Mouse (Mus musculus) kidney, adult 18-20 months (tissue): ENCODE measurements at regions not wholly inside any gene's neighbourhood (a gene's known extent, or its start where the extent isn't known, plus 50 kb on each side); places are given as distances from the start of the nearest gene placed in this dataset.
"Not testable (repeated sequence)": the region's sequence is repeated elsewhere in the genome, so short reads cannot be mapped to it uniquely, and the experiment has no call there.

Experiments used
- DNase-seq: peaks from one replicate; pipeline ENCODE4 v3.0.0; 2021

GRCm38 (mm10) chr3:128413481-128413880 is 517.4 kb upstream of the Fam241a start:
- DNase-seq = no peak

DNA sequence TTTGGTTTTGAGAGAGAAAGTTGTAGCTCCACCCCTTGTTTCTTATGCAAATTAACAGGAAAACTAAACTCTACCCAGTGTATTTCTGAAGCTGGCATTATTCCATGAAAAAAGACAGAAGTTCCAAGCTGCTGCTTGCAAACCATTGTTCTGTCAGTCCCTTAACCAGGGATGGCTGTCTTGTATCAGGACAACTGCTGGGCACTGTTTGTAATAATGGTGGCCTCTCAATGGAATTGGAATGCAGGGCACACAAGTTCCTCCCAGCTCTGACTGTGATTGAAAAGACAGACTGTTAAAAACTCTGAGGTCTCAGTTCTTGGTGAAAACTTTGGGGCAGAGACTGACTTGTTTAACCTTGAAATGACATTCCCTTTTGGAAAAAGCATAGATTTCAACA is 516.0 kb upstream of the Fam241a start:
- no peak for DNase-seq

DNA sequence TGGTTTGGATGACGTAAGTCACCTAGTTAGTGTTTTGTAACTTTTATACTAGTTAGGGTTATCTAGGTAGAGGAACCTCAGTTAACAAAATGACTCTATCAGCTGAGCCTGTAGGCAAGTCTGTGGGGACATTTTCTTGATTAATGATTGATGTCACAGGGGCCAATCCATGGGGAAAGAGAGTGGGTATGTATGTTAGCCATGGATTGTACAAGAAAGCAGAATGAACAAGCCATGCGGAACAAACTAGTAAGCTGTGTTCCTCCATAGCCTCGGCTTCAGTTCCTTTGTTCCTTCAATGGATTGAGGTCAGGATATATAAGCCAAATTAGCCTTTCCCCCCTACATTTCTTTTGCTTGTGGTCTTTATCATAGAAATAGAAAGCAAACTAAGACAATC is 498.7 kb upstream of the Fam241a start:
- no peak for DNase-seq

- no peak for DNase-seq
Measured at GRCm38 (mm10) chr3:128380579-128380978, 484.5 kb upstream of the Fam241a start.

DNA sequence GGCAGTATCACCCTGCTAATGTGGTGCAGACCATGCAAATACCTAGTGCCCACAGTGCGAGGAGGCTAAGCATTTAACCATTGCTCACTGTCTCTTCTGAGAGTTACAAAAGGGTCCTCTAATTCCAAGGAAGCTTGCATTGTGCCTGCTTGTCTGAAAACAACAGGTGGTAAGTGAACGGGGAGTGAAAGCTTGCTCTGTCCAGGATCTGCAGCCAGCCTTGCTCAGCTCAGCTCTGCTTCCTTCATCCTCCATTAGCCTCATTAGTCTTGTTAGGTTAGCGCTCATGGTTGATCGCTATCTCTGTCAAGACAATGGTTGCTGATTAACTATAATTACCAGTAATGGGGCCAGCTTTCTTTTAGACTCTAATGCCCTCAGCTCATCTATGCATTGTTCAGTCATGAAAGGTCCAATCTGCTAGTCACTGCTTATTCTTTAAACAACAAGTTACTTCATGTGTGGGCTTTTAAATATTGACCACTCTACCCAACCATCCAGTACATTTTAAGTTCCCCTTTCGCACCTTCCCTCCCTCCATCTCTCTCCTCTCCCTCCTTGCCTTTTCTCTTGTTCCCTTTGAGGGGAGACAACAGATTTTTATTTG is 473.5 kb upstream of the Fam241a start:
- no peak for DNase-seq

- no peak for DNase-seq
Measured at GRCm38 (mm10) chr3:128362310-128362709, 466.2 kb upstream of the Fam241a start.

- not testable (repeated sequence) for DNase-seq
Measured at GRCm38 (mm10) chr3:128349123-128349522, 453.0 kb upstream of the Fam241a start.

DNA sequence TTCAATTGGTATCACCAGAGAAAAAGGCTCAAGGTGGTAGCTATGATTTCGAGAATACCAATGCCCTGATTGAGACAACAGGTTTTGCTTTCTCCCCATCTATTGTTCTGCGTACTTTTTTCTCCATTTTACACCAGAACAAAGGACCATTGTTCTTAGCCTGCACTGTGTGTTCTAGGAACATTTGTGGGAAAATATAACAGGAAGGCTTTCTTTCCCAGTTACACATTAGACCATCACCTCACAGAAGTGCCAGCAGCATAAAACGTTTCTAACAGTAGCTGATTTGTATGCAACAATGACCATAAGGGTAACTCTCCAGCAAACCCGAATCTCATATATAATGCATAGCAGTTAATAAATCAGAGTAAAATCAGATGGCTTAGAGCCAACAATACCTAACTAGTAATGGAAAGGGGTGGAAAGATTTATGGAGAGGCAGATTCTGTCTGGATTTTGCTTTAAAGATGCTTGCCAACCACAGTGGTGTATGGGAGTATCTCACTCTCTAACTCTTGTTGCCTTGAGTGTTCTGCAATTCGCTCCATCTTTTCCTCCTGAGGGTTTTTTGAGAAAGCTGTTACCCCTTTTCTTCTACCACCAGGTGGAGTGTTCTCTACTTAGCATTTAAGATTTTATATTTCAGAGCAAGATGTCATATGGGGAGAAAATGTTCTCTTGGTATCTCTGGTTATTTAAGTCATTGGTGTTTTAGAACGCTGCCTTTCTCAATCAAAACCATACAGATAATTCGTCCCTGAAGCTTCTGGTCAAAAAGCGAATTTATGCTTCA is 451.9 kb upstream of the Fam241a start:
- no peak for DNase-seq

DNA sequence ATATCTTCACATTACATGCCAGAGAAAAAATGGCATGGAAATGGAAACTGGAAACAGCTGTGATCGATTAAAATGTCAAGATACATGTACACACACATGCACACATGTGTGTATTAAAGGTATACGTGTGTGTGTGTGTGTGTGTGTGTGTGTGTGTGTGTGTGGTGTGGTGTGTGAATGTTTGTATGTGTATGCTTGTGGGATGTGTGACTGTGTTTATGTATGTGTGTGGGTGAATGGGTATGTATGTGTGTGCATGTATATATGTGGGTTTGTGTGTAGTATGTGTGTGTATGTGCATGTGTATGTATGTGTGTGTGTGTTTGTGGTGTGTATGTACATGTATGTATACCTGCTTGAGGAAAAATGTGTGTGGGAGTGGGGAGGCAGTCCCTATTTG is 441.4 kb upstream of the Fam241a start:
- DNase-seq = no peak

GRCm38 (mm10) chr3:128337031-128337430 is 440.9 kb upstream of the Fam241a start:
- peak; percentile 72 for DNase-seq

GRCm38 (mm10) chr3:128327677-128328076 is 431.6 kb upstream of the Fam241a start:
- no peak for DNase-seq

DNA sequence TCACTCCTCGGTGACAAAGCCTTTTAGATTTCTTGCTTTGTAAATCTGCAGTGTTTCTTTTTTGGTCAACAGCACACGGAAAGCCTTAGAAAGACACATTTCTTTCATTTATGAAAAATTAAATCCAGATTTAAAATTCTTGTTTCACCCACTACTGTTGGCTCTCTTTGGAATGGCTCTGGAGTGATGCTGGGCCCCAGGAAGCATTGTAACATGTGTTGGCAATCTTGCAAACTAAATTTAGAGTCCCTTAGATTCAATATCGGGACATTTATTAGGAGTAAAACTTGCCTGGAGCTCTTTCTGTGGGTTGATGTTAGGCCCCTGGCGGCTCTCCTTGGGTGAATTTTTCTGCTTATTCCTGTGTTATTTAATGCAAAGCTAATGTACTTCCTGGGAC is 405.2 kb upstream of the Fam241a start:
- DNase-seq = no peak

GRCm38 (mm10) chr3:128298110-128298509 is 402.0 kb upstream of the Fam241a start:
- DNase-seq = no peak

DNA sequence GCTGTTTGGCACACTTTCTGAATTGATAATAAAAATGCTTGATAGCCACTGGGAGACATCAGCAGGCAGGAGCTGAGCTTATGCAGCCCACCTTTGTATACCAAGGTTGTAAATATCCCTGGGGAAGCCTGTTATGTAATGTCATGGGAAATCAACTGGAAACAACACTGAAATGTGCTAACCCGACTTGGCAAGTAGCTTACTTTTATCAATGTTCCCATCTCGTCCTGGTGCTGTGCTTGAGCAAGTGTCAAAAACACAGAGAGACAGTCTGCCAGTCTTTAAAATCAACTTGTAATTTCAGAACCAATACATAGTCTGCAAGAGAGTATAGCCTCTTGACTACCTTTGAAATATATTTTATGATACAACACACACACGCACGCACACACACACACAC is 391.7 kb upstream of the Fam241a start:
- DNase-seq = no peak

- DNase-seq = no peak
Measured at GRCm38 (mm10) chr3:128285214-128285613, 389.1 kb upstream of the Fam241a start.

DNA sequence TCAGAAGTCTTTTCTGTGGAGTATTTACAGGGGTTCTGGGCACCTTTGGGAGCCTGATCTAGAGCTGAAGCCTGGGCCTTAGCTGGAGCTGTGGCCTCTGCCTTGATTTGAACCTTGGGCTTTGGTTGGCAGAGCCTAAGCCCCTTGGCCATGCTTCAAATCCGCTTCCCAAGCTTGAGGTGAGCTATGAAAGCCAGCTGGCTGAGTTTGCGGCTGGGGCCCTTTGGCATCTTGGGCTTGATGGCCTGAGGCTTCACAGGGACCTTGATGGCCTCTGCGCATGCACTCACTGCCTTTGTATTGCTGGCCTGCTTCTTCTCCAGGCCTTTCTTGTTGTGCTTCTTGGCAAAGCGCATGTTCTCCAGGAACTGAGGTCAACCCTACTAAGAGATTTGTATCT is 384.5 kb upstream of the Fam241a start:
- no peak for DNase-seq

DNA sequence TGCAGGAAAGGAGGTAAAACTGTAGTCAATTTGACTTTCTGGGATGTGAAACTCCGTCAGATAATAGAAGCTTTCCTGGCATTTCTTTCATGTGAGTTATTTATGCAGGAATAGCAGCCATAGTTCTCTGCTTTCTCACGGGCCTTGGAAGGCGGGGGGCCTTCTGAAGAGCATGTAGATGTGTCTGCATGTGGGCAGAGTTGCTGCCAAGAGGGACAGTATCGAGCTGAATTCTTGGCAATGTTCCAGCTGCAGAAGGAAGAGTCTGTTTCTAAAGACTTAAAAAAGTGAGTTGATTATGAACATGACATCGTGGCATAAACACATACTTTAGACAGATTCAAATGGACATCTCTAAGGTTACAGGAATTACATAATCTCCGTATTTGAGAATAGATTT is 374.5 kb upstream of the Fam241a start:
- no peak for DNase-seq

DNA sequence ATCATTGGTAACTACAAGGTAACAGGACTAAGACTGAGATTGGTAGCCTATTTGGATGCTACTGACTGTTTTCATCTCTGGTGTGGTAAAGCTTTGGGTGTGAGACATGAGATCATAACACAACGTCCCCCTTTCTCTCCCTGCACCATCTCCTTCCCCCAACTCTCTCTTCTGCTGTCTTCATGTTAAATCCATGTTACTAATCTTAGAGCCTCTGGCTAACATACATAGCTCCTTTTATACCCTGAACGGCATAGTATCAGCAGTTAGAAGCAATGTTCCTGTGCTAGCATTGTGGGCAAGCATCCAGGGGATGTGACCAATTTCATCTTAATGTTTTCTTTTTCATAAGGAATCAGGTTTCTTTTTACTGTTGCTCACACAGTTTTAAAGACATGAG is 365.1 kb upstream of the Fam241a start:
- DNase-seq = no peak

- no peak for DNase-seq
Measured at GRCm38 (mm10) chr3:128247816-128248215, 351.7 kb upstream of the Fam241a start.

DNA sequence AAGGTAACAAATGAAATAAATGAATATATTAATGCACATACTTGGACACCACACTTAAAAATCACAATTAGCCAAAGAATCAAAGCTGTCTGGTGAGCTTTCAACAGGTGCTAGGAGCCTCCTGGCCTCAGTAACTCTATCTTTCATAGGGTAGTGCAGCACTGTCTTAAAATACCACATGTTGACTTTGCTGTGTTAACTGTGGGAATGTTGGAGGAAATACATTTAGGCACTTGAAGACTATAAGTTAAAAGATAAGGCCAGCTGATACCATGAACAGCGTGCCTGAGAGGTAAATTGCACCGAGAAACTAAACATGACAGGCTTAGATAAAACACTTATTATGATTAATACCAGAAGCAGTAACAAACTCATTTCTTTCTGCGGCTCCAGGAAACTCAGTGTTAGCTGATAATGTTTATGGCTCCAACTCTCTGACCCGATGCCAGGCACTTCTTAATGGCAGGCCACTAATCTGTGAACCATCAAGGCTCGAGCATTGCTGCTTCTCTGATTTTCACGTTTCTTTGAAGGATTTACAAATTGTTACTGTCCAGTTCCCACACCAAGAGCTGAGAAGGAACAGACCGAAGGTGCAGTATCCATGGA is 343.8 kb upstream of the Fam241a start:
- DNase-seq = no peak

DNA sequence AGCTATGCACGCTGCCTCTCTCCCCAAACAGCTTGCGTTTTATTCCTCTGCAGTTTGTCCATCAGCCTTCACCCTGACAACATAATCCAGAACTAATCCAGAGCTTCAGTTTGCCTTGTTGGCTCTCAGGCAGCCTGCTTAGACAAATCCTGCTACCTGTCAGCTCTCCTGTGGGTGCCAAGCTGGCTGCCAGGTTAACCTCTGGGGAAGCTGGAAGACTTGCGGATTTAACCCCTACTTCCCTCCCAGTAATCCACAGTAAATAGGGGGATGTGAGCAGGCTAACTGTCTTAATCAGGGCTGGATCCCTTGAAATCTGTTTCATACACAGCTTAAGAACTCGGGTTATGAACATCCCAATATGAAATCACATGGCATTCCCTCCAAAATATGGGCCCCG is 334.3 kb upstream of the Fam241a start:
- no peak for DNase-seq

- peak; percentile 25 for DNase-seq
Measured at GRCm38 (mm10) chr3:128226930-128227585, 330.9 kb upstream of the Fam241a start.

- peak; percentile 19 for DNase-seq
Measured at GRCm38 (mm10) chr3:128226503-128226902, 330.4 kb upstream of the Fam241a start.

DNA sequence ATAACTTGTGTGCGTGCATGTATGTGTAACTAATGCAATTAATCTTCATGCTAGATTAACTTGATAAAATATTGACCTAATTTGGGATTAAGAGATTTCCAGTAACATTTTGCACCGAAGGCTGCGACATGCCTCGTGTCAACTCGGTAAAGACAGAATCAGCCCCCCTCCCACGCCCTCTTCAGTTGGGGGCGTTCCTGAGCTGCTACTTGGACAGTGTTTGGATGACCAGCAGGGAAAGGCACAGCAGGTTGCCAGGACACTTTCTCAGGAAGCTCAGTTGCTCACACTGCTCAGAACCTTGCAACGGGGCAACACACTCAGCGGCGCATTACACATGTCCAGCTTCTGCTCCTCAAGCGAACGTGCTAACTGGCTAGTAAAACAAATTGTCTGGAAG is 326.2 kb upstream of the Fam241a start:
- no peak for DNase-seq
